Mouse (Mus musculus): Measurements from ENCODE around the gene Jrkl.

- TF ChIP-seq POLR2A (IDR thresholded peaks at IDR 0.05; ENCODE audit: low read depth, low read length) (no peak), PAX5 (IDR thresholded peaks at IDR 0.05; ENCODE audit: low read length) (no peak)
These were observed 41.9 kb downstream of the Jrkl start for GRCm38 (mm10) chr9:13203681-13204080.

Measured in CH12.LX (cell line).